Mouse (Mus musculus): Measurements from ENCODE around the gene Cyp2b10.
"Not testable (repeated sequence)": the region's sequence is repeated elsewhere in the genome, so short reads cannot be mapped to it uniquely, and the experiment has no call there.

Cyp2b10 gene

DNA sequence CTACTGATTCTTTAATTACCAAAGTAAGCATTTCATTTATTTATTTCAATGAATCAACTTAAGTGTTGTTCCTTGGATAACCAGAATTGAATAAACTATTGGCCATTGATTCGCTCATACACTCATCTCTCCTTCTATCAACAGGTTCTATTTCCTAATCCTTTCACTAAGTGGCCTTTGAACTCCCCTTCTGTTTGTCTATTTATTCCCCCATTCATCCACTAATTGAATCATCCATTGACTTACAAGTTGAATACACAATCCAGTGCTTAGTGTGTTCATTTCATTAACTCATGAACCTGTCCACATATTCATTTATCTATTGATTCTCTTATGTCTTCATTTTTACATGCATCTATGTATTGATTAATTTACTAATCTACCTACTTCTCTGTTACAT is 18.7 kb downstream of the Cyp2b10 start:
- no peak for DNase-seq (ENCODE audit: low spot score)

DNA sequence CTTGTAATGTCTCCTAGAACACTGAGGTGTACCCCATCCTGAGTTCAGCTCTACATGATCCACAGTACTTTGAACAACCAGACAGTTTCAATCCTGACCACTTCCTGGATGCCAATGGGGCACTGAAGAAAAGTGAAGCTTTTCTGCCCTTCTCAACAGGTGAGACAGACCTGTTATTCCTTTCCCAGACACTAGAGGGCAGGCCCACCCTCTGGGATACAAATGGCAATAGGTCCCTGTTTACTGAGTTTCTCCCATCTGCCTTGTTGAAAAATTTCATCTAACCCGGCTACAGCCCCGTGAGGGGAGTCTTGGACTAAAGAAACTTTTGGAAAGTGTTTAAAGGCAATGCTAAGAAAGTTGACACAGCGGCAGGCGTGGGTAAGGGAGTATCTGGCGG is 19.9 kb downstream of the Cyp2b10 start:
- DNase-seq (ENCODE audit: low spot score): not testable (repeated sequence)

DNA sequence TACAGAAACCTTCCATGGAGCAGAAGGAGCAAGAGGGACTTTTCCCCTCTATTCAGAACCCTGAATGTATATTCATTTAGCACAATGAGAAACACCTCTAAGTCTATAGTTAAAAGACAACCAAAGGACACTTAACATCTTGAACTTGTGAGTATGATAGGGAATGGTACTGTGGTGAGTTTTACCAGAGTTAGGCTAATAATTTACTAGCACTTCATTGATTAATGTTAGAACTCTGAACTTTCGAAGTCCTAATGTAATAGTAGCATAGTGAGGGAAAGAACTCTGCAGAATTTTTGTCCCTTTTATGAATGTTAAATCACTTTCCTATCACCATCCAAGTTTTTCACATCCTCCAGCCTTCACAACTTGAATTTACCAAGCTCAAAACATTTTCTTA is 22.0 kb downstream of the Cyp2b10 start:
- DNase-seq (ENCODE audit: low spot score): no peak

DNA sequence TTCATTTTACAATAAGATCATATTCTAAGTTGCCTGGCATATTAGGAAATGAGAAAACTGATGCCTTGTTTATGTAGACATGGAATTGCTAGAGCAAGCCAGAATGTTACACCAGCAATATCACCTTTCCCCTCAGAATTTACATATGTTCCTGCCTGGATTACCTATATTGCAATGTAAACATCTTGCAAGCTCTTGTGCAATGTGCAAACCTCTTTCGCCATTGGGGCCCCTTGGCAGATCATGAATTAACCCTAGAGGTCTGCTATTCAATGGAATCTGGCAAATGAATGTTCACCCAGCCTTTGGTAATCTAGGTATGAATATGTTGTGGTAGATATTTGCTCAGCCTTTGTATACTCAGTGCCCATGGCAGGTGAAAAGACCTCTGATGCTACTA is 47.9 kb downstream of the Cyp2b10 start:
- DNase-seq (ENCODE audit: low spot score): no peak
